Mouse (Mus musculus) liver, adult 2 months (tissue): ENCODE results near the gene Wnk2.

Experiments used
- CTCF ChIP-seq: fragments of 200-500 bp; IDR thresholded peaks from 2 replicates; pipeline ENCODE4 v1.5.1; 2011; ENCODE audit warnings: low read depth, low read length, control low read depth
- POLR2A ChIP-seq: fragments of 200-500 bp; IDR thresholded peaks from 2 replicates; pipeline ENCODE4 v1.6.1; 2011; ENCODE audit warnings: low read length, control low read depth; ENCODE audit not compliant: insufficient read depth; ENCODE audit errors: extremely low read depth

DNA sequence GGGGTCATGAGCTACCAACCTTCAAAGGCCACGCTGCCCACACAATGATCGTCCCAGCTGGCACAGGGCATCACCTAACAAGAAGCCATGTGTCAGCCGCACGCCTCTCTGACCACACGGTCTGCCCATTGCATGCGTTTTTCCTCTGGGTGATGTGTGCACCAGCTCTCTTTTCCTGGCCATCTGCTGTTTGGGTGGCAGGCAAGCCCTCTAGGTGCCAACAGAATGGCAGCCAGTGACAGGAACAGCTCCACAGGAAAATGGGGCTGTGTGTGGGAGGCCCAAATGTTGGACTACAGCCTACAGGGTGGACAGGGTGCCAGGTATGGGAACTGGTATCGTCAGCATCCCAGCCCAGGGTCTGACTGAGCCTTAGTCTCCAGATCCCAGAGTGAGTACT is 24.5 kb upstream of the Wnk2 start:
- TF ChIP-seq CTCF, result no peak
- no peak for TF ChIP-seq POLR2A
